Mouse (Mus musculus): Measurements from ENCODE around the gene Zbed3. TPM values are rescaled to one million over a fixed set of nuclear protein-coding genes. Genes with fewer than 3 reads are reported as not detected.

The Zbed3 gene
- polyA plus RNA-seq, 1 experiment from 2014 or later: 53.2 TPM

Other genes with a start within 250 kb of the Zbed3 start
- gene Pde8b, start 73.3 kb upstream of the Zbed3 start, polyA plus RNA-seq (2015; fragmentation: Nextera tagmentation; extraction: Ambion mirVana): 0.56 and 1.1 TPM in 2 replicates
- 23.1 and 24.0 TPM in 2 replicates for gene Aggf1, start 51.7 kb downstream of the Zbed3 start, polyA plus RNA-seq (2015; fragmentation: Nextera tagmentation; extraction: Ambion mirVana)
- 0.25 and 0.66 TPM in 2 replicates for gene Crhbp, start 121.3 kb downstream of the Zbed3 start, polyA plus RNA-seq (2015; fragmentation: Nextera tagmentation; extraction: Ambion mirVana)
- not detected in 2 replicates for gene S100z, start 155.1 kb downstream of the Zbed3 start, polyA plus RNA-seq (2015; fragmentation: Nextera tagmentation; extraction: Ambion mirVana)
- gene F2rl1, start 201.6 kb downstream of the Zbed3 start, polyA plus RNA-seq (2015; fragmentation: Nextera tagmentation; extraction: Ambion mirVana): 1.3 and 1.5 TPM in 2 replicates

Data from heart, embryonic 16.5 days (tissue).